Mouse (Mus musculus): ENCODE data around the gene Ywhae. TPM values are rescaled to one million over a fixed set of nuclear protein-coding genes. Genes with fewer than 3 reads are reported as not detected.
A peak's percentile ranks its signal among the peaks of the same experiment; 100 is the strongest.

Gene Ywhae
- polyA plus RNA-seq, 1 experiment: 870 TPM

DNA sequence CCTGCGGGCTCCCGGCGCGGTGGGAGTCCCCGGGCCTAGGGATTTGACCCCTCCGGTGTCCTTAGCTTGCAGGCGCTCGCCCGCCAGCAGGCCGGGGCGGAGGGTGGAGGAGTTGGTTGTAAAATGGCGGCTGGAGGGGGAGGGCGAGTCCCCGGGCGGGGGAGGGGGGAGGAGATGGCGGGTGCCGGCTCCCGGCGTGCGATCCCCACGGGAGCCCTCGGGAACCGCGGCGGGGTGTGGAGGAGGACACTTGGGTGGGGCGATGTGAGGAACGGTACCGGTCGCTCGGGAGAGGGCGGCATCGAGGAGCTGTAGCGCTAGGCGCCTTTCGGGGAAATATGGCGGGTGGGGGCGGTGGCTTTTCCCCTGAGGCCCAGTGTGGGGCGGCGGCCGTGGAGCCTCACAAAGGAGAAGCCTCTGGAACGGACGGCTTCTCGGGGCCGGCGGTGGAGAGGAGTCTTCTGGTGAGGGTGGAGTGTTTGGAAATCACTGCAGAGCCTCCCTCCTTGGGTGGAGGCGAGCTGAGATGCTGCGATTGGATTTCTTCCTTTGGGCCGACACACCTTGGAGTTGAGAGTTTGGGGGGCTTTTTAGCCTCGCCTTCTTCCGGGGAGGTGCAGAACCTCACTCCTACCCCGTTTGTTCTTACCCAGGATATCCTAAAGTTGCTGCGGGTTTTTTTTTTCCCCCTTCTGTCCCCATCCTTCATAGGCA is 715 bp downstream of the Ywhae start:
- Histone ChIP-seq H3K4me1 (ENCODE audit: control insufficient read depth, insufficient read depth, low read length) (peaks cover 18% of the 10 kb centered on the region), H3K4me3 (replicated peaks; ENCODE audit: insufficient read depth, low read depth, low read length) (peak overlapping the region; percentile 94), H3K27ac (ENCODE audit: insufficient read depth, low read length) (peak overlapping the region; percentile 97), H3K27me3 (ENCODE audit: control insufficient read depth, insufficient read depth, low read length) (no peaks in the 10 kb centered on the region)
- no peak for DNase-seq
- TF ChIP-seq CTCF (IDR thresholded peaks at IDR 0.05; ENCODE audit: borderline replicate concordance, insufficient read depth, low read depth, low read length) (no peak), POLR2A (IDR thresholded peaks at IDR 0.05; ENCODE audit: borderline replicate concordance, insufficient read depth, low read length) (no peak)
- under 1% methylated on average over 49 of the region's 52 CpGs for WGBS

DNA sequence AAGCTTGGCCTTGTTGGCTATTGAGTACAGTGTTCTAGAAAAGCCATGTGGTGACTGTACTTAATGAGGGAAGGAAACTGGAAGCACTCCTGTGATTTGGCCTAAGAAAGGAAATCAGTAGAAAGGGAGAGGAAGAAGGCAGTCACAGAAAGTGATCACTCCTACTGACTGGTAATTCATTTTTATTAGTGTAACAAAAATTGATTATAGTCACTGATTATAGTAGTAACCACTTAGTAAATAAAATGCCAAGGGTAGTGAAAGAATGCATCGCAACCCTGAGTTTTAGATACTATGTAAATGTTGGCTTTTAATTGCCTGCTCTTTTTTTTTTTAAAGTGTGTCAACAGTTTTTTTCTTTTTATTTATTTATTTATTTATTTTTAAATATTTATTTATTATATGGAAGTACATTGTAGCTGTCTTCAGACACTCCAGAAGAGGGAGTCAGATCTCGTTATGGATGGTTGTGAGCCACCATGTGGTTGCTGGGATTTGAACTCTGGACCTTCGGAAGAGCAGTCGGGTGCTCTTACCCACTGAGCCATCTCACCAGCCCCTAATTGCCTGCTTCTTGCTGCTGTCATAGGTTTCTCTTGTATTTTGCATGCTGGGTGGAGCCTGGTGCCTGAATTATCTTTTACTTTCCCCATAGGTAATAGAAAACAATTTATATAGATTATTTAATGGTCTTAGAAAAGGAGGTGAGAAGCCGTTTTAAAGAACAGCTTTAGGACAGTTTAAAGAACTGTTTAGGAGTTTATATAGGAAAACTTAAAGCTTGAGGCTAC is 3.0 kb downstream of the Ywhae start:
- Histone ChIP-seq H3K4me3 (replicated peaks; ENCODE audit: insufficient read depth, low read depth, low read length) (no peak overlapping the region), H3K4me1 (ENCODE audit: control insufficient read depth, insufficient read depth, low read length) (peaks cover 18% of the 10 kb centered on the region), H3K27ac (ENCODE audit: insufficient read depth, low read length) (no peak overlapping the region), H3K27me3 (ENCODE audit: control insufficient read depth, insufficient read depth, low read length) (no peaks in the 10 kb centered on the region)
- TF ChIP-seq POLR2A (IDR thresholded peaks at IDR 0.05; ENCODE audit: borderline replicate concordance, insufficient read depth, low read length): no peak
- no peak for TF ChIP-seq CTCF (IDR thresholded peaks at IDR 0.05; ENCODE audit: borderline replicate concordance, insufficient read depth, low read depth, low read length)
- WGBS: 39% methylated on average over 5 of the region's 5 CpGs
- DNase-seq: no peak

DNA sequence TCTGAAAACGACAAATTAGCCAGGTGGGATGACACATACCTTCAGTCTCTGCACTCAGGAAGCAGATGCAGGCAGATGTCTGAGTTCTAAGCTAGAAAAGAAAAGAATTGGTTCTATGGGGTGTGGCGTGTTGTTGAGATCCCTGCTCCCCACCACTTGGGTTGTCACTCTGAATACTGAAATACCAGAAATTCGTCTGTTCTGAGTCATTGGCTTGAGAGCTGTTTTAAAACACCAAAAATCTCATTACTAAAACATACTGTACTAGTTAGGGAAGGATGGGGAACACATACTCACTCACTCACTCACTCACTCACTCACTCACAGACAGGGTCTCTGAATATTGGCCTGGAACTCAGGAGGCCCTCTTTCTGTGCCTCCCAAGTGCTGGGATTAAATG is 4.3 kb downstream of the Ywhae start:
- no peak overlapping the region for H3K4me3 ChIP-seq (replicated peaks; ENCODE audit: insufficient read depth, low read depth, low read length)
- TF ChIP-seq CTCF (IDR thresholded peaks at IDR 0.05; ENCODE audit: borderline replicate concordance, insufficient read depth, low read depth, low read length) (no peak), POLR2A (IDR thresholded peaks at IDR 0.05; ENCODE audit: borderline replicate concordance, insufficient read depth, low read length) (no peak)
- WGBS: 19% methylated on average over 3 of the region's 3 CpGs
- no peaks in the 10 kb centered on the region for H3K27me3 ChIP-seq (ENCODE audit: control insufficient read depth, insufficient read depth, low read length)
- no peak overlapping the region for H3K27ac ChIP-seq (ENCODE audit: insufficient read depth, low read length)
- no peak for DNase-seq
- H3K4me1 ChIP-seq (ENCODE audit: control insufficient read depth, insufficient read depth, low read length): peaks cover 18% of the 10 kb centered on the region

DNA sequence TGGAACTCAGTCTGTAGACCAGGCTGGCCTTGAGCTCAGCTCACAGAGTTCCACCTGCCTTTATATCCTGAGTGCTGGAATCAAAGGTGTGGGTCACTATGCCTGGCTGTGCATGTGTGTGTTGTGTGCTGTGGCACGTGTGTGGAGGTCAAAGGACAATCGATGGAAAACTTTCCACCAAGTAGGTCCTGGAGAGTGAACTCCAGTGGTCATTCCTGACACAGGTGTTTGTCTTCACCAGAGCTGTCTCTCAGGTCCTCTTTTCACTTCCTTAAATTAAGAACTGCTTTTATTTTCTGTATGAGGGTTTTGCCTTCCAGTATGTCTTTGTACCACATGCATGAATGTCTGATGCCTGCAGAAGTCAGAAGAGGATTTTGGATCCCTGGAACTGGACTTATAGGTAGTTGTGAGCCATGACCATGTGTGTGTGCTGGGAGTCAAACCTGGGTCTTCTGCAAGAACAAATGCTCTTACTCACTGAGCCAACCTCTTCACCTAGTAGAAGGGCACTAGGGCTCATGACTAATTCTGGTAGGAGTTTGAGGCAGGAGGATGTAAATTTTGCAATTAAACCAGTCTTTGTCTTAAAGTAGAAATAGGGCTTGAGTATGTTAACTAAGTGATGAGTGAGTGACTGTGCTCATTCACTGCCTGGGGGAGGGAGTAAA is 5.3 kb downstream of the Ywhae start:
- TF ChIP-seq POLR2A (IDR thresholded peaks at IDR 0.05; ENCODE audit: borderline replicate concordance, insufficient read depth, low read length) (no peak), CTCF (IDR thresholded peaks at IDR 0.05; ENCODE audit: borderline replicate concordance, insufficient read depth, low read depth, low read length) (no peak)
- Histone ChIP-seq H3K4me1 (ENCODE audit: control insufficient read depth, insufficient read depth, low read length) (peaks cover 18% of the 10 kb centered on the region), H3K4me3 (replicated peaks; ENCODE audit: insufficient read depth, low read depth, low read length) (no peak overlapping the region), H3K27ac (ENCODE audit: insufficient read depth, low read length) (no peak overlapping the region), H3K27me3 (ENCODE audit: control insufficient read depth, insufficient read depth, low read length) (no peaks in the 10 kb centered on the region)
- no peak for DNase-seq
- 52% methylated on average over 2 of the region's 2 CpGs for WGBS

DNA sequence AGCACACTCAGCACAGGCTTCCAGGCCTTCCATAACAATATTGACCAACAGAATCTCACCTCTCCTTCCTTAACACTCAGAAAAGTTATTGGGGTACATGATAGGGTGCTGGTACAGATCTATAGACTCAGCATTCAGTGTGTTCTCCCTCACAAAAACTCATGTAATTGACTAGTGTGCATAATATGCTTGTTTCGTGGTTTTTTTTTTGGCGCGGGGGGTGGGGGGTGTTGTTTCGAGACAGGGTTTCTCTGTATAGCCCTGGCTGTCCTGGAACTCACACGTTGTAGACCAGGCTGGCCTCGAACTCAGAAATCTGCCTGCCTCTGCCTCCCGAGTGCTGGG is 5.8 kb downstream of the Ywhae start:
- Histone ChIP-seq H3K4me3 (replicated peaks; ENCODE audit: insufficient read depth, low read depth, low read length) (no peak overlapping the region), H3K27ac (ENCODE audit: insufficient read depth, low read length) (no peak overlapping the region), H3K4me1 (ENCODE audit: control insufficient read depth, insufficient read depth, low read length) (peaks cover 18% of the 10 kb centered on the region), H3K27me3 (ENCODE audit: control insufficient read depth, insufficient read depth, low read length) (no peaks in the 10 kb centered on the region)
- no peak for DNase-seq
- WGBS: 86% methylated on average over 7 of the region's 7 CpGs
- TF ChIP-seq POLR2A (IDR thresholded peaks at IDR 0.05; ENCODE audit: borderline replicate concordance, insufficient read depth, low read length): no peak
- TF ChIP-seq CTCF (IDR thresholded peaks at IDR 0.05; ENCODE audit: borderline replicate concordance, insufficient read depth, low read depth, low read length): no peak

DNA sequence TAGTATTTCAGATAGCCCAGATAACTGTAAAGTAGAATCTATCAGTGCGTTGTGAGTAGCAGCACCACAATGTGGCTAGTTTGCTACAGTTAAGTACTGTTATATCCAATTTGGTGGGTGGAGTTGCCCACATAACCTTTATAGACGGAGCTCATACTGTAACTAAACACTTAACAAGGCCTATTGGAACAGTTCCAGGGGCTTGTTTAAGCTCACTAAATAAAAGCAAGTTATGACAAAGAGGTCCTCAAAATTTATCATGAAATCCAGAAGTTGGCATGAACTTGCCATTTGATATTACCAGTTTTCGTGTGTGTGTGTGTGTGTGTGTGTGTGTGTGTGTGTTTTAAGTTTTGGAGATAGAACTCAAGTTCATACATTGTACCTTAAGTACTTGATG is 7.5 kb downstream of the Ywhae start:
- TF ChIP-seq CTCF (IDR thresholded peaks at IDR 0.05; ENCODE audit: borderline replicate concordance, insufficient read depth, low read depth, low read length): no peak
- WGBS: 44% methylated on average over 3 of the region's 3 CpGs
- peaks cover 15% of the 10 kb centered on the region for H3K4me1 ChIP-seq (ENCODE audit: control insufficient read depth, insufficient read depth, low read length)

DNA sequence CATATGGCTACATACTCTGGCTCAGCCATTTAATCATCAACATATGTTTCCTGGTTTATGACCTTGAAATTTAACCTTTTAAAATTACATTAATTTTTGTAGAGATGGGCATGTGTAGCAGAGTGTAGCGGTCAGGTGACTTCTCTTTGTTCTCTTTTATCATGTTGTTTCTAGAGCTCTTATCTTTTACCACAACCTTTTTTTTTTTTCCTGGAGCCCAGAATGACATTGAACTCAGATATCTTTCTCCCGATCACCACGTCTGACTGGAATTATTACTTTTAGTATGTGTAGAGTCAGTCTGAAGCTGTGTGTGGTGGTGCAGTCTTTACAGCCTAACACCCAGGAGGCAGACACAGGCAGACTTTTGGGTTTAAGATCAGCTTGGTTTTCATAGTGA is 8.9 kb downstream of the Ywhae start:
- Histone ChIP-seq H3K27me3 (ENCODE audit: control insufficient read depth, insufficient read depth, low read length) (no peaks in the 10 kb centered on the region), H3K4me1 (ENCODE audit: control insufficient read depth, insufficient read depth, low read length) (peaks cover 12% of the 10 kb centered on the region), H3K4me3 (replicated peaks; ENCODE audit: insufficient read depth, low read depth, low read length) (no peak overlapping the region), H3K27ac (ENCODE audit: insufficient read depth, low read length) (no peak overlapping the region)
- DNase-seq: no peak
- 53% methylated on average over 3 of the region's 3 CpGs for WGBS
- TF ChIP-seq POLR2A (IDR thresholded peaks at IDR 0.05; ENCODE audit: borderline replicate concordance, insufficient read depth, low read length) (no peak), CTCF (IDR thresholded peaks at IDR 0.05; ENCODE audit: borderline replicate concordance, insufficient read depth, low read depth, low read length) (no peak)

More for the DNA sequence above, 7.5 kb downstream of the Ywhae start:
- Histone ChIP-seq H3K27me3 (ENCODE audit: control insufficient read depth, insufficient read depth, low read length) (no peaks in the 10 kb centered on the region), H3K27ac (ENCODE audit: insufficient read depth, low read length) (no peak overlapping the region), H3K4me3 (replicated peaks; ENCODE audit: insufficient read depth, low read depth, low read length) (no peak overlapping the region)
- no peak for DNase-seq
